Mouse (Mus musculus): ENCODE measurements around the gene Cdadc1.
A peak's percentile ranks its signal among the peaks of the same experiment; 100 is the strongest.

Cdadc1 gene

DNA sequence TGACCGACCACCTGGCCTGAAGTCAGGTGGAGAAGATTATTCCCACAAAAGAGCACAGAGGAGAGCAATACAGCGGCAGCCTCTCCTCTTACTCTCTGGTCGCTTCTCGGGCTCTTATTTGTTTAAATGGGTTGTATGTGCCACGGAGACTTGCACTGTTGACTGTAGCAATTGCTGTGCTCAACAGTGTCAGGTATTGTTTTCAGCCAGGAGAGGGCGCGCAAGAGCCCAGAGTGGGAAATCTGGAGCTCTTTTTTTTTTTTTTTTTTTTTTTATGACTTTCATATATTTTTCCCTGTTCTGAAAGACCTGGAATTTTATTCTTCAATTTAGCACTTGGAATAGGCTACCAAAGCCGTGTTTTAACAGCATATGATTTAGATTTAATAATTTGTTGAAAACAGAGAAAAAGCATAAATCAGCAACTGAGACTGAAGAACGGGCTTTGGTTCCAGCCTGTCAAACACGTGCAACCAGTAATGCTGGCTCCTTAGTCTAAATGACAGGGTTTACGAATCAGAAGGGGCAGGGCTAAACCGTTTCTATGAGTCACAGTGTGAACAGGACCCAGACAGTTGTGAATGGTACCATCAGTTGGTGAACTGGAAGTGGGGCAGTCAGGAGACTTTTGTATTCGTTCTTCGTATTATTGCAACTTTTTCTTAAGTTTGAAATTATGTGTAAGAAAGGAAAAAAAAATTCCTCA lies 15.3 kb upstream of the Cdadc1 start:
- peak; percentile 82 for DNase-seq (ENCODE audit: low spot score)

DNA sequence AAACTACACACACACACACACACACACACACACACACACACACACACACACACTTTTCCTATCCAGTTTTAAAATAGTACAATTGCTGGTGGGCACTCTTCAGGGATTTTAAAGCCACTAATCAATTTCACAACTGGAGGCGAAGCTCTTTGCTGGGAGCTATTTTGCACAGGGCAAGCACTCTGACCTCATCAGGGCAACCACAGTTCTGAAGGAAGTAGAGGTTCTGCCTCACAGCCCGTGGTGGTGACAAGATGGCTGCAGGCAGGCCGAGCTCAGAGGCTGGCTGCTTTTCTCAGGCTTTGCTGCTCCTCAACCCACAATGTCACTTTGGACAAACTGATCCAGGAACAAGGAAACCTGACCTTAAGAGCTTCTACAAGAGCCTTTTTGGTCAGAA lies 9.3 kb upstream of the Cdadc1 start:
- DNase-seq (ENCODE audit: low spot score): no peak

DNA sequence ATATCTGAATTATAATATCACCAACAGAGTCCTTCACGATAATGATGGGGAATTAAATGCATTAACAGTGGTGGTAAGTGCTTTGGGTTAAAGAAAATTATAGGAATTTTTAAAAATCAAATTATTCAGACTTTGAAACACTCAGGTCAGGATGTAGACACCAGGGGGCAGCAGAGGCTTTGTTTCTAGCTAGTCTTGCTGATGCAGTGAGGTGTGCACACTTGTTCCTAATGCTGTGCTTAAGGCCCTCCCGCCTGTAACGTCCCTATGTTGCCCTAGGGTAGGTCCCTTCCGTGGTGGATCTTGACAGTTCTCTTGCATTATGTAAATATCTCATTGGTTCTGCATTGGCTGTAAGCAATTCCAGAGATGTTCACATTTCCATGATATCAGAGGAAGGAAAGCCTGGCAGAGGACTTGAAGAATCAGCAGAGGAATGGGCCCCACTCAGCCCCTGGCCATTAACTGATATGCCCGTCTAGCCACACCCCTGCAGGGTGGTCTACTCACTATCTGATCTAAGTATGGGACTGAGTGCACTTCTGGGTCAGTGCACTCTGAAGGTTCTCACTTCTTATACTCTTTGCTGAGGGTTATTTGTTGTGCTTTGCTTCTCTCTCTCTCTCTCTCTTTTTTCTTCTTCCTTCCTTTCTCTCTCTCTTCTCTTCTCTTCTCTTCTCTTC lies 8.1 kb upstream of the Cdadc1 start:
- peak; percentile 75 for DNase-seq (ENCODE audit: low spot score)

DNA sequence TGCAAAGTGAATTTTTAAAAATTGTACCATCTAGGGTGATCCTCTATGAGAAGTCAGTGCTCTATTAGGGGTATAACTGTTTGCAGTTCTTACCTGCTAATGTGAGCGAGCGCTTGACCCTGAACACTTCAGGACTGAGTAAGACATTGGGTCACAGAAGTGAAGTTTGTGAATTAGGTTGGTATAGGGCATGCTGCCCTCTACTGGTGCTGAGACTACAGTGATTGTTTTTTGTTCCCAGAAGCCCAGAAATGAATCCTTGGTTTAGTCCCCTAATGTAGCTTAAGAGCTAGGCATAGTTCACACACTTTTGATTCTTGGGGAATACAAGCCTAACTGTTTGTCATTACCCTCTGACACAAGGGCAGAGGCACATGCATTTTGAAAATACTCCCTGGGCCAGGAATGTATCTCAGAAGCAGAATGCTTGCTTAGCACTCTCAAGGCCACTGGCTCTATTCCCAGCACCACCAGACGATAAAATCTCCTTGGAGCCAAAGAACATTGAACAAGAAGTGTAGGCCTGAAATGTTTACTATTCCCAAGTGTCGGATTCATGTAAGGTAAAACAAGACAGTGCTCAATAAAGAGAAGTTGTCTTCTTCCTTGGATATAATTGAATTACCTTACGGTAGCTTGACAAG lies 6.4 kb upstream of the Cdadc1 start:
- DNase-seq (ENCODE audit: low spot score): peak; percentile 20

DNA sequence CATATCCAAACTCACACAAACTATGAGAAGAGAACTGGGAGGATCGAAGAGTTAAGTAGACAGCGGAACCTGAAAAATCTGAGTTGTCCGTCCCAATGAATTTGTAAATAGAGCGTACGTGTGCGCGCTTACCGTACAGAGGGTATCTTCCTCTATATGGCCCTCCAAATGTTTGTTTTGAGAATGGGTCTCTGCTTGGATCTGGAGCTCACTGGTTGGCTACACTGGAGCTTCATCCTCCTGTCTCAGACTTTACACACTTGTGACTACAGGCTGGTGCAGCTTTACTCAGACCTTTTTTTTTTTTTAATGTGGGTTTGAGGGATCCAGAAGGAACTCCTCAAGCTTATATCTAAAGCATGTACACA lies 485 bp upstream of the Cdadc1 start:
- DNase-seq (ENCODE audit: low spot score): no peak

DNA sequence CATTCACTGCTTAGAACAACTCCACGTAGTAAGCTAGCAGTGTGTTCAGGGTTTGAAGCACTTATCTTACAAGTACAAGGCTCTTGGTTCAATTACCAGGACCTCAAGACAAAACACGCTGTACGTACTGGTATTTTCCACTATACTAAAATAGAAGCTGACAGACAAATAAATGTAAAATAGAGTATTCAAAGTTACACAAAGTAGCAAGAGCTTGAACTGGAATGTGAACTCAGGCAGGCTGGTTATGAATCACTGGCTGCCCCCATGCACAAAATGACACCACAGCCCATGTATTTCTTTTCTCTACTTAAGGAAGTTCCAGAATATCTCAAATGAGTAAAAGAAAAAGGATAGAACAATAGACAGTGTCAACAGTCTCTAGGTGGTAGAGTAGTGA lies 2.8 kb downstream of the Cdadc1 start:
- DNase-seq (ENCODE audit: low spot score): no peak

DNA sequence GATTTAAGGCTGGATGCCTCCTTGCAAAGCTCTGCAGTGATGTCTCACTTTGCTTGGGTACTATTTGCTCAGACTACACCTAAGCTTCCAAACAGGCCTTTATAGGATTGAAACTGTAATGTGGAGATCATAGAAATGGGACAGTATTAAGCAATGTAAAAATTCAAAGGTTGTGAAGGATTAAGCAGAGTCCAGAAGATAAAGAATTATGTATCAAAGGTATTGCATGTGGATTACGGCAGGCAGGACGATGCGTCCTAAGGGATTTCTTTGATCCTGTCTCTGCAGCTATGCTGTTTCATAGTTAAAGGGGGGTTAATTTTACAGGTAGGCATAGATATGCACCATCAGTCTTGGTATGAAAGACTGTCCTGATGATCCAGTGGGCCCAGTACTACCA lies 5.2 kb downstream of the Cdadc1 start:
- DNase-seq (ENCODE audit: low spot score): no peak

DNA sequence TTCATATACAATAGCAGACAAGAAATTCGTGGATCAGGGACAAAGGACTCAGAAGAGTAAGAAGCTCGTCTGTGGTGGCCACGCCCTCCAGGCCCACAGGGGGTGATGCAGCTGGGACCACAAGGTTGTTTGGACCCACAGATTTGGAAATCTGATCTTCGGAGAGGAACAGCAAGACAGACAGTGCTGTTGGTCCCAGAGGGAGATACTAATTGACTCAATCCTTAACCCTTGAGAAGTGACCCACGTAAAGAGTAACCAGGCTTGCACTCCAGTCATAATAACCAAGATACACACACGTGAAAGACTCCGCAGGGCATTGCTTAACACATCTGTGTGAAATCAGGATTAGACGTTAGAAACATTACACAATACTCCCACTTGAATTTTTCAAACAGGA lies 5.9 kb downstream of the Cdadc1 start:
- DNase-seq (ENCODE audit: low spot score): no peak

DNA sequence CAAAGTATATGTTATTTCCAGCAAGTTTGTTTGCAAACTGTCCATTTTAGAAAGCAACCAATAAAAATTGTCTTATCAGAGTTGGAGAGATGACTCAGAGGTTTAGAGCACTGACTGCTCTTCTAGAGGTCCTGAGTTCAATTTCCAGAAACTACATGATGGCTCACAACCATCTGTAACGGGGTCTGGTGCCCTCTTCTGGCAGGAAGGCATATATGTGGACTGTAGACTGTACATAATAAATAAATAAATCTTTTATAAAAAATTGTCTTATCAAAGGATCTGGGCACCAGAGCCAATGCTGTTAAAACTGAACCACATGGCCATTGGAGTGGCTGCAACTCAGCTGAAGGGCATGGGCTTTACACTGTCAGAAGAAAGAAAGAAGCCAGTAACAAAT lies 7.1 kb downstream of the Cdadc1 start:
- peak; percentile 24 for DNase-seq (ENCODE audit: low spot score)

DNA sequence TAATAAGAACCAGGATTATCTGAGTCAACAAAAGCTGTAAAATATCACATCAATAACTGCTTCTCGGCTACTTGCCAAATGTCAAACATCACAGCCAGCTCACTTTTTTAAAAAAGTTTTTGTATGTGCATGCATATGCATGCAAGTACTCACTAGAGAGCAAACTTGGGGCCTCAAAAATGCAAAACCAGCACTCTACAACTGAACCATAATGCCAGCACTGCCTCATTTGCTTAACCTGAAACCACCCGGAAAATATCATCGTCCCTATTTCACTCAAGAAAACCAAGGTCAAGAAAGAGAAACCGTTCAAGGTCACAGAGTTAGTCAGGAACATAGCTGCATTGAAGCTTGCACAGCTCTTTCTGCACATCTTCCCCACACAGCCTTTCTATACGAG lies 21.4 kb downstream of the Cdadc1 start:
- no peak for DNase-seq (ENCODE audit: low spot score)

DNA sequence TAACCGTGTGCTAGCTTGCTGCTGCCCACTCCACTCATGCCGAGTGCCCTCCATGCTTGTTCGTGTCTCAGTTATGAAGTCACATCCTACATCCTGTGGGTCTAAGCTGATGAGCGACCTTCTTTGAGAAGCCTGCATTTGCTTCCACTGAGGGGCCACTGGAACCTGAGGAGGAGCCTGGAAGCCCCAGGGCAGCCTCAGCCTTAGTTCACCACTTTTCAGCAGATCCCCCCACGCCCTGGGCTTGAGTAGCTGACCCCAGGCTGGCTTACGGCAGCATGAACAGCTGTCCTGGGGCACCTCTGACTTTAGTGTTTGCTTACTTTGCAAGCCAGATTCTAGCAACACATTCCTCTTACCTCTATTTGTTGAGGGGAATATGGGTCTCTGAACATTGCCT lies 31.0 kb downstream of the Cdadc1 start:
- no peak for DNase-seq (ENCODE audit: low spot score)

DNA sequence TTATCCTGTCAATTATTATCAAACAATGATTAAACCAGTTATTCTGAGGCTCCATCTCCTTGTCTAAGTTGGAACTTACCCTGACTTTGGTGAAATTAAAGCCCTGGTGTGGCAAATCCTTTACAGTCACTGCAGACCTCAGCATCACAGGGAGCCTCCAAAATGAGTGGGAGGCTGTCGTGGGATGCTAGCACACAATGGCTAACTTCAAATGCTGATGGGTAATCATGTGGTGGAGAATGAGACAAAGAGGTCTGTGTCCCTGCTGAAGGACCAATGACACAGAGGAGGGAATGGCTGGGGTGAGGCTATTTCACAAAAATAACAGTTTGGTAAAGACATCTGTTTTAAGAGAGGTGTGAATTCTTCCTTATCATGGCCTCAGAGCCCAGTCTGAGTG lies 39.9 kb downstream of the Cdadc1 start:
- DNase-seq (ENCODE audit: low spot score): no peak

DNA sequence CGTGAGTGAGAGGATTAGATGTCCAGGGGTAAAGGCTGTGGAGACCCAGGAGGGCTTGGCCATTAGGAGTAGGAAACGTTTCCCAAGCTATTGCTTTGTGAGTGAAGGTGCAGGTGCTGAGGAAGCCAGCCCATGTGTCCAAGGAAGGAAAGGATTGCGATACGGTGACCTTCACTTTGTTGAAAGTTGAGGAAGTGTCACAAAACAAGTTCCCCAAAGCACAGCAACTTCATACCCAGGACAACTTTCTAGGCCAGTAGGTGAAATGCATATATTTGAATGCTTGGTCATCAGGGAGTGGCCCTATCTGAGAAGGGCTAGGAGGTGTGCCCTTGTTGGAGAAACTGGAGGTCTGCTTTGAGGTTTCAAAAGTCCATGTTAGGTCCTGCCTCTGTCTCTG lies 40.7 kb downstream of the Cdadc1 start:
- DNase-seq (ENCODE audit: low spot score): no peak

DNA sequence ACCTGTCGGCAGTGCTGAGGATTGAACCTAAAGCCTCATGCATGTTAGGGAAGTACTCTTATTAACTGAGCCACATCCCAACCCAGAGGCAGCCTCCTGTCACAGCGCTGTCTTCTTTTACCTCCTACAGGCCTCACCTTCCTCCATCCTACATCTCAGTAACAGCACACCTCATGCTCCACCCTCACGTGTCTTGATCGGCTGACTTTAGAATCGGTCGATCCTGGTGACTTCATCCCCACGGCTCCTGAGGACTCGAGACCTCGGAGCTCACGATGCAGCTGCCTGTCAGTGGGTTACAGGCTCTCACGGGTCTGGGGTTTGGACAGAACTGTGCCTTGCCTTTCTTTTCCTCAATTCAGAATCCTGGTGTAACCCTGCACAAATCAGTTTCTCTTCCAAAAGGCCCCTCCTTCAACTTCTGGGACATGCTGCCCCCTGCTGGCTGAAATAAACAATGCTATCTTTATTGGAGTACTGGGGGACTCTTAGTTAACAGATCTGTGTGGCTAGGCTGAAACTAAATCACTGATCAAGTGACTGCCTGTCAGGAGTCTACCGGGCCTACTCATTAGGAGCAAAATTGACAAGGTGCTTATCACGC lies 41.7 kb downstream of the Cdadc1 start:
- DNase-seq (ENCODE audit: low spot score): peak; percentile 80

DNA sequence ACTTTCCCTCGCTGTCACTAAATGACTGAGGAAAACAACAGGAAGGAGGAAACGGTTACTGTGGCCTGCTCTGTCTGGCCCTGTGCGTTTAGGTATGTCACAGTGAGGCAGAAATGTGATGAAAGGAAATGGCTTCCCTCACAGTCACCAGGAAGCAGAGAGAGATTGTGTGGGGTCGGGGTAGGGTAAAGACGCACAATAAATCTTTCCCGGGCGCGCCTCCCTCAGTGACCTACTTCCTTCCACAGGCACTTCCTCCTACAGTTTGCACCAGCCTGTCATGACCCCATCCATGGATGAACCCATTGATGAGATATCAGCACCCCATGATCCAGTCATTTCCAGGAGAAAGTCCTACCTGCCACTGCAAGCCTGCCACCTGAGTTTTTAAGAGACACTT lies 42.7 kb downstream of the Cdadc1 start:
- DNase-seq (ENCODE audit: low spot score): no peak

DNA sequence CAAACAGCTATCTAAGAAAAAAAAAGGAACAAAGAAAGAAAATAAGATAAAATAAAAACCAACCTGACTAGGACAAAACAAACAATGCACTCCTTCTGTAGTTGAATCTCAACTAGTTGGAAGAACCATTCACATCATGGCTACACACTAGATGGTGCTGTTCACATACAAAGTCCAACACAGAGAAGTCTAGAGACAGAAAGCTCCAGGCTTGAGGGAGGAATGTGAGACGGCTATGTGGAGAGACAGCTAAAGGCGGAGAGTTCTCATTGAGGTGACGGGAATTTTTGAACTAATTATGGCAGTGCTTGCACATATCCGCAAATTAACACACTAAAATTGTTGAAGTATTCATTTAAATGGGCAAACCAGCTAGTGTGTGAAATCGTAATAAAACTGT lies 43.7 kb downstream of the Cdadc1 start:
- DNase-seq (ENCODE audit: low spot score): no peak

DNA sequence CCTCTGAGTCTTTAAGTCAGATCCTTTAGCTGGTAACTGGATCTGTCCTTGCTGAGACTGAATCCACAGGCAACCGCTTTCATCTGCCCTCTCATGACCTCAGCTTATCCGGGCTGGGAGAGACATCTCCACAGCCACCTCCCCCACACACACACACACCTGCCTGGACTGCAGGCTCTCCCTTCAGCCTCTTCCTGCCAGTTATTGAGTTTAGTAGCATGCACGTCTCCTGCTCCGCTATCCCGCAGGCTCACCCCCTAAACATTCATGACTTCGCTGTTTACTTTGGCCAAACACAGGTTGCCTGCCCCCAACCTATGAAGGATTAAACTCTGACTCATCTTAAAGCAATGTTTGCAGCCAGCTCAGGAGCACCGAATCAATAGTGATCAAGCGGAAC lies 45.8 kb downstream of the Cdadc1 start:
- no peak for DNase-seq (ENCODE audit: low spot score)

DNA sequence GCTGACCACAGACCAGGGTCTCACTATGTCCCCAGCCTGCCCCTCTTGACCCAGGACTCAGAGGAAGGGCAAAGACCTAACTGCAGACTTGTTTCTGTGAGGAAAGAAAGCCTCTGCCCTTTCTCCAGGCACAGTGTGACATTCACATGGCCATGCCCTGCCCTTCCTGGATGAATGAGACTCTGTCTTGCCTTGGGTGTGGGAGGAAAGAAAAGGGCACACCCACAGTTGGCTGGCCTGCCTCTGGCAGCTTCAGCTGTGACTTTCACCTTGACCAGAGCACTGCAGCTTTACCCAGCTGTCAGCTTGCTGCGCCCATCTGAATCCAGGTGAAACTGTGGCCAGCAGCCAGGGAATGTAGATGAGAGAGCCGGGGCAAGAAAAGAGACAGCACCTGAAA lies 46.9 kb downstream of the Cdadc1 start:
- no peak for DNase-seq (ENCODE audit: low spot score)

DNA sequence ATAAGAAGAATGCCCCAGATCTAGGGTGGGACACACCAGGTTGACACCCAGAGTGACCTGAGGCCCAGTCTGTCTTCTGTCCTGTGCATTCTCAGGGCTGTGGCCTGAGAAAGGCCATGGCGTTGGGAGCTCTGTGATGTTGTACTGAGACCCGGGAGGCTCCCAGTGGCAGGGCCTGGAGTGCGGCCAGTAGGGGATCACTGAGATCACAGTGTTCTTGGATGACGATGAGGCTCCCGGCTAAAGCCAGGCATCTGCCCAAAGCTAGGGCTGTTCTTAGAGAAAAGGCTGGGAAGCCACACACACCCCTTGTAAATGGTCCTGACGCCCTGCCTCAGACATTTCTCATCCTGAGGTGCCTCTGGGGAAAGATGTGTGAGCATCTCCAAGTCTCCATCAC lies 48.7 kb downstream of the Cdadc1 start:
- peak; percentile 75 for DNase-seq (ENCODE audit: low spot score)

DNA sequence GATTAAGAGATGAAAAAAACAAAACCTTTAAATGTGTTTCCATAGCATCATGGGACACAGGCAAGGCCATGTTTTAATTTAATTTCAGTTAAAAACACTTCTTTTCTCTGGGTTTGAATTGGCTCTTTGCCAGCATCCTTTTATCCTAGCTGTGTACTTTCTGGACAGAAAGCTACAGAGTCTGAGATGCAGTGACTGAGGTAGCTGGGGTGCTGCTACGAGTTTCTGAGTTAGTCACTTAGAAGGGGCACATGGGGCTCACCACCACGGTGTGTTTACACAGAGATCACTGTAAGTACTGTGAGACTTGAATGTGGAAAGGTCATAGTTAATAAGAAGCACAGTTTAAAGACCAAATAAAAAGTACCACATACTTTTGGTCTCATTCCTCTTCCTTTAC lies 49.2 kb downstream of the Cdadc1 start:
- no peak for DNase-seq (ENCODE audit: low spot score)

DNA sequence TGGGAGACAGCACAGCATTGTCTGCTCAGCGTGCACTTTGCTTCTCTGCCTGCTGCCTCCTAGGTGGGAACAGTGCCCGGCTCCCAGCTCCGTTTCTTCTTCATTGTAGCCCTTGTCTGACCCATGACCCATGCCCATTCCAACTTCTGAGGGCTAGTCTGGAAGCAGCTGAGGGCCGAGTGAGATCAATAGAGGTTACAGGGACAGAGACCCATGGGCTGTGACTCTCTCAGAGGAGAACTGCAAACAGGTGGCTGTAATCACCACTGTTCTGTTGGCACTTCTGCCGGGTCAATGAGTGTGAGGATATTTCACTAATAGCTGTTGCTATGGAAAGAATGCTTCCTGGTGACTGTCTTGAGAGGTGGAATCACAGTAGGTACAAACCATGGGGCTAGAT lies 50.2 kb downstream of the Cdadc1 start:
- no peak for DNase-seq (ENCODE audit: low spot score)

DNA sequence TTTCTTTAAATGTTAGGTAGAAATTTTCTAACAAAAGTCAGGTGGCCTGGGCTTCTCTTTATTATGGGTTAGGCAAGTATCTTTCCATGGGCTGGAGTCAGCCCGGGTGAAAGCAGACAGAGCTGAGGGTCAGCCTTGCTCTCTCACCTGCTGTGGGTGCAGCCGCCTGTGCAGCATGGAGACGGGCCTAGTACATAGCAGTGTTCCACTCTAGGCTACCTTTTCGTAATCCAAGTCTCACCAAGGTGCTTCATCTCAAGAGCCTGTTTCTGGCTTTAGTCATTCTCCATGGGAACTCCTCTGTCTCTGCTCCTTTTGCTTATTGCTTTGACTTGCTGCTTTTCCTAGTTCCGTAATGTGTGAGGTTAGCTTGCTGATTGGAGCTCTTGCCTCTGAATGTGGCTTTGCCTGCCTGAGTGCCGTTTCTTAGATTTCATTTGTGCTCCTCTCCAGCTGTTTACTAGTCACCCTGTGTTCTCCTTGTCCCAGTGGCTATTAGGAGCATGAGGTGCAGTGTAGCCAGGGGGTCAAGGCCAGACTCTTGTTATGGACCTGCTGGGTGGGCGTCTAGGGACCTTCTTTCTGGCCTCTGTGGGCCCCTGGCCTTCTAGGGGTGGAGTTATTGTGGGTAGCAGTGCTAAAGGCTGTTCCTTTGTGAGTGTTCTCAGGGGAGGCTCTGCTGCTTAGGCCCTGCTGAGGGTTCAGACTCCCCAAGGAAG lies 51.4 kb downstream of the Cdadc1 start:
- DNase-seq (ENCODE audit: low spot score): no peak

DNA sequence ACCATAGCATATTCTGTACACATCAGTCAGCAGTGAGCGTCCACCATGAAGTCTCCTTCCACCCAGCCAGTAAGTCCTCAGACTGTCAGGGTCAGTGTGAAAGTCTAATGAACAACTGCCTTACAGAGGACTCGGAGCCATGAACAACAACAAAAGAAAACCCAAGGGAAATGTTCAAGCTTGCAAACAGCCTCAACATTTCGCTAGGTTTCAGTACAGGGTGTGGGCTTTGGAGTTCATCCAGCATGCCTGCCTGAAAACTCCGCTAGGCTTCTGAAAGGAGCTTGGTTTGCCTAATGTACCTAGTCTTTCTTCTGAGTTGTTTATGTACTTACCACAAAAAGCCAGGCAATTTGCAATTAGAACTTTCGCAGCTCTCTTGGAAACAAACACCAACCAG lies 53.8 kb downstream of the Cdadc1 start:
- DNase-seq (ENCODE audit: low spot score): no peak

Measured in urinary bladder, postnatal 14 days (tissue).